Mouse (Mus musculus) lung, adult 2 months (tissue): ENCODE results near the gene Smc1b.

Experiments
- CTCF ChIP-seq: fragments of 200-500 bp; IDR thresholded peaks from 2 replicates; pipeline ENCODE4 v1.5.1; 2011; ENCODE audit warnings: mild to moderate bottlenecking, low read length, control low read depth; ENCODE audit not compliant: insufficient read depth
- POLR2A ChIP-seq: fragments of 200-500 bp; IDR thresholded peaks from 2 replicates; pipeline ENCODE4 v1.6.1; 2011; ENCODE audit warnings: low read depth, mild to moderate bottlenecking, control low read depth, low read length, borderline replicate concordance; ENCODE audit errors: extremely low read depth

GRCm38 (mm10) chr15:85178172-85178571 is 46.4 kb upstream of the Smc1b start:
- TF ChIP-seq POLR2A (no peak), CTCF (no peak)
